Mouse (Mus musculus) liver, adult 2 months (tissue): Measurements from ENCODE around the gene Txnrd2.

Source experiments
- CTCF ChIP-seq: fragments of 200-500 bp; IDR thresholded peaks from 2 replicates; pipeline ENCODE4 v1.5.1; 2011; ENCODE audit warnings: low read depth, low read length, control low read depth
- POLR2A ChIP-seq: fragments of 200-500 bp; IDR thresholded peaks from 2 replicates; pipeline ENCODE4 v1.6.1; 2011; ENCODE audit warnings: low read length, control low read depth; ENCODE audit not compliant: insufficient read depth; ENCODE audit errors: extremely low read depth

DNA sequence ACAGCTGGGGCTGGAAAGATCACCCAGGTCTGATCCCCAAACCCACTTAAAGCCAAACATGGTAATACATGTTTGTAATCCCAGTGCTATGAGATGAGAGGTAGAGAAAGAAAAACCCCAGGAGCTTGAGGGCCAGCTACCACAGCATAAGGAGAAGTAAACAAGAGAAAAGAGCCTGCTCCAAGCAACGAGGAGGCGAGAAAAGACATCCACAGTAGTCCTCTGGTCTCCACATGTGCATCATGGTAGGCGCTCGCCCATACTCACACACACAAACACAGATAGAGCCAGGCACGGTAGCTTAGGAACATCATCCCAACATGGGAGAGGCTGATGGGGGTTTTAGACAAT is 2.3 kb upstream of the Txnrd2 start:
- TF ChIP-seq CTCF: no peak
- TF ChIP-seq POLR2A: no peak
